Mouse (Mus musculus) cerebellum, postnatal 10 days (tissue): ENCODE measurements around the gene Raet1e.
"Not testable (repeated sequence)": the region's sequence is repeated elsewhere in the genome, so short reads cannot be mapped to it uniquely, and the experiment has no call there.

Source experiments
- DNase-seq, 2 experiments: peaks; one replicate each; pipeline ENCODE4 v3.0.0; 2021; ENCODE audit warnings: mixed read lengths in 2 of 2

Gene Raet1e

DNA sequence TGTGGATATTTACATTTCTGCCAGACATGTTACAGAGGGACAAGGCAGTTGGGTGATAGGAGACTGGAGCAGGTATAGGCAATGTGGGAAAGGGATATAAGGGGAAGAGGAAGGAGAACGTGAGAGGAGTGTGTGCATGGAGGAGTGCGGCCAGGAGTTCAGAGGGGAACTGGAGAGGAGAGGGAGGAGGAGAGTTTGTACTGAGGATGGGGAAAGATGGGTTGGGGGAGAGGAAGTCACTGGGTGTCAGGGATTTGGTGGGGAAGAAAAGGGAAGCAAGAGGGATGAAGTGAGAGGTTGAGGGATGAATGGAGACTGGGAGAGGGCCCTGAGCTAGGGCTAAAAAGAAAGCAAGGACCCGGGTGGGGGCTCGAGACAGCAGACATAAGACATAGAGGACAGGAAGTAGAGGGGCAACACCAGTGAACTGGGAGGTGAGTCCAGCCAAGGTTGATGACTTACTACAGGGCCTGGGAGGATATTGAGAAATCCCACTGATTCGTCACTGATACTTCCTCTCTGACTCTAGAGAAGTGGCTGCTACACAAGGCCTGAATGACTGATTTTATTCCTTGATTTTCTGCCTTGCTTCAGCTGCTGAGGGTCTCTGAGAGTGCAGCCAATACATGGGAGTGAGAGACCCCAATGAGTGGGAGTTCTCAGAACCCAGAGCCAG, 7.1 kb downstream of the Raet1e start:
- not testable (repeated sequence) for DNase-seq

DNA sequence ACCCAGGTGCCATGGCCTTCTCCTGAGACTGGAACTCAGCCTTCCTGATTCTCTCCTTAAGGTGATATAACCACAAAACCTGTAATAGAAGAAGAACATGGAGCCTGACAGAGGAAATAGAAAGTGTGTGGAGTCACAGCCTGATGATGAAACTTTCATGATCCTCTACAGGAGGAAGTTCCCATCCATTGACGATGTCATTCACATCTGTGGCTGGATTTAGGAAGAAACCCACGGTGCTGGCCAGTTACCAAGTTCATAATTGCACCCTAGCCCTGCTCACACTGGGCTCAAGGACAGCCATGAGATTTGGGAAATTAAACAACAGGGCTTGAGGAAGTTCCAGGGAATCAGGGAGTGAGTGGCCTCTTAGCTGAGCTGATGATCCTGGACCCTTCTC, 7.7 kb downstream of the Raet1e start:
- not testable (repeated sequence) for DNase-seq

DNA sequence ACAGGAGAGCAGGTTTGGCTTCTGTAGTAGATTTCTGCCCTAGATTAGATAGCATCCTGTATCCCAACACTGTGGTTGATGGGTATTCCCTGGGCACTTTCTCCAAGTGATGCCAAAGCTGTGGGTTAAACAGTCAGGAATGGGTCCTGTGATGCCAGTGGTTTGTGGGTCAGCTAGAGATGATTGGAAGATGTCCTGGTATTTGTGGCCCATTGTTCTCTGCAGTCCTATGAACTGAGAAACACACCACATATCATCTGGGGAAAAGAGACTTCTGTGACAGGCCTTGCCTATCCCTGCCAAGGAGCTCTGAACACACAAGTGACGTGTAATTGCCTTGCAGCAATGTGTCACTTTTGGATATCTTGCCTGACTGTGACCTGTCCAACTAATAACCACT, 8.7 kb downstream of the Raet1e start:
- DNase-seq, result not testable (repeated sequence)

DNA sequence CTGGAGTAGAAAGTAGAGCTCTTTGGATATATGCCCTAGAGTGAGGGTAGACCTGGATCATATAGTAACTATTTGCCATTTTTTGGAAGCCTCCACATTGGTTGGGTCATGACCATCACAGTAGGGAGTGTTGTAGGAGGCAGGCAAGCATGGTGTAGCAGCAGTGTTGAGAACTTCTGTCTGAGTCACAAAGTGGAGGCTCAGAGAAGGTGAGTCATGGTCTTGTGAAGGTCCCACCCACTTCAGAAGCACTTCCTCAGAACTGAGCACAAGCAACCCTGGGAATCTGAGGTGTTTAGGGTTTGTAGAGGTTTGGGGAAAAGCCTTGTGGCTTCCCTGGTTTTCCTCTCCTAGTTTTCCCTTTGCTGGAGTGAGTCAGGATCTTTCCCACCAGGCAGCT, 10.7 kb downstream of the Raet1e start:
- DNase-seq, result not testable (repeated sequence)

DNA sequence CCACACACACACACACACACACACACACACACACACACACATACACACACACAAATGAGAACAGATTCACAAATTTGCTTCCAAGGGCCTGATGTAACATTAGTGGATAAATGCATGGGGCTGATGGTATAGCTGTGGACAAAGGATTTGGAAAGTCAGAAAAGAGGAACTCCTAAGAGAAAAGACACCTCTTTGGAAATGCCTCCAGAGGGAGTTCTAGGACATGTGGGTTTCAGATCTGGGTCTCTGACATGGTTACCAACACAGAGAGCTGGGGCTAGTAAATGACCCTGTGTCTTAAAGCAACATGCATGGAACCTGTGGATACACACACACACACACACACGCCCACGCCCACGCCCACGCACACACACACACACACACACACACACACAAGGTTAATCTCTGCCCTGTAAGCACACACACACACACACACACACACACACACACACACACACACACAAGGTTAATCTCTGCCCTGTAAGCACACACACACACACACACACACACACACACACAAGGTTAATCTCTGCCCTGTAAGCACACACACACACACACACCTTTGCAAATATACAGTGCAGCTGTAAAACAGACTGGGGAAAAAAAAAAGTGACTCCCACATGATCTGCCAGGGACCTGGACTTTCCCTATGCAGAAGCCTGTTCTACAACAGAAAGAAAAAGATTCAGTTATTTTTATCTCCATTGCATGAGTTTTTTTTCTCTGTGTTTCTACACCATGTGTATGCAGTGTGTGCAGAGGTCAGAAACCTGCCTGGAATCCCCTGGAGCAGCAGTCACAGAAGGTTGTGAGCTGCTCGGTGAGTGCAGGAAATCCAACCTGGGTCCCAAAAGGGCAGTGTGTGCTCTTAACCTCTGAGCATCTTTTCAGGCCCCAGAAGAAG, 14.3 kb downstream of the Raet1e start:
- not testable (repeated sequence) for DNase-seq

DNA sequence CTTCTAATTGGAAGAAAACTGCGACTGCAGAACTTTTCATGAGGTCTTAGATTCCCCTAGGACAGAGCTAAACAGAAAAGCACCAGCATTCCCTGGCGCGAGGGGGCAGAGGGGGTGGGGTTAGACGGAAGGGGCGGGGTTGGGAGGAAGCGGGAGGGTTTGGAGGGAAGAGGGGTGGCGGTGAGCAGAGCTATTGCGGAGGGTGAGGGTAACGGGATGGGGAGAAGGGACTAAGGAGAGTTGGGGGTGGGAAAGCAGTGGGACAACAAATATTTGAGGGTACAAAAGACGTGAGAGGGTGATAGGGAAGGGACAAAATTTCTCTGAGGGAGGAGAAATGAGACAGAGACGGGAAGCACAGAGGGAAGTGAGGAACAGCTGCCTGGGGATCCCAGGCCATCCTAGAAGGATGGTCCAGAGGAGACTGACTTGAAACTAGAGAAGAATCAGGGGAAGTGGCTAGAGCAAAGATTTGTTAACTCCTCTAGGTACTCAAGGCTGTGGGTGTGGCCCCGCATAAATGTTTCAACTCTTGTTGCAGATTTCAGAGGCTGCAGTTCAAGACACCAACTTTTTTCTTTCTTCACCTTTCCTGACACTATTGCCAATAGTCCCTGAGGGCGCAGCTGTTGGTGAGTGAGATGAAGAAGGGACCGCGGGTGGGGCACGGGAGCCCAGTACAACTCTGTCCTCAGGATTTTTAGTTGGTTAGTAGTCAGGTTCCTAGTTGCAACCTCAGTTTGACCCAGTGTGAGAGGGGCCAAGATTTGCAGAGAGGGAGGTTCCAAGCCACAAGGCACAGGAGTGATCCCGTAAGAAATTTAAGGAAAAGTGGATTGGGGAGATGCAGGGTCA, 15.2 kb downstream of the Raet1e start:
- not testable (repeated sequence) for DNase-seq

DNA sequence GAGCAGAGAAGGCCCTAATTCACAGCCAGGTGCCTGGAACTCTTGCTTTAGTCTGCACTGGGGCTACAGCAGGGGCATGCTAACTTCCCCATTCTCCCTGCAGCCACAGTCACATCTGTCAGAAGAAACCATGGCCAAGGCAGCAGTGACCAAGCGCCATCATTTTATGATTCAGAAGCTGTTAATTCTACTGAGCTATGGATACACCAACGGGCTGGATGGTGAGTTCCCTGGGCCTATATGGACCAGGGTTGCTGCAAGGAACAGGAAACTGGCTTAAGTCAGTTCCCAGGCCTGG, 15.8 kb downstream of the Raet1e start:
- DNase-seq, result not testable (repeated sequence)

DNA sequence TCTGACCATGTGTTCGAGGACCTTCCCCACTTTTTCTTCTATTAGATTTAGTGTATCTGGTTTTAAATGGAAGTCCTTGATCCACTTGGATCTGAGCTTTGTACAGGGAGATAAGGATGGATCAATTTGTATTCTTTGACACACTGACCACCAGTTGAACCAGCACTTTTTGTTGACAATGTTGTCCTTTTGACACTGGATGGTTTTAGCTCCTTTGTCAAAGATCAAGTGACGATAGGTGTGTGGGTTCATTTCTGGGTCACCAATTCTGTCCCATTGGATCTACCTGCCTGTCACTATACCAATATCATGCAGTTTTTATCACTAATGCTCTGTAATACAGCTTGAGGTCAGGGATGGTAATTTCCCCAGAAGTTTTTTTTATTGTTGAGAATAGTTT, 18.1 kb downstream of the Raet1e start:
- not testable (repeated sequence) for DNase-seq

DNA sequence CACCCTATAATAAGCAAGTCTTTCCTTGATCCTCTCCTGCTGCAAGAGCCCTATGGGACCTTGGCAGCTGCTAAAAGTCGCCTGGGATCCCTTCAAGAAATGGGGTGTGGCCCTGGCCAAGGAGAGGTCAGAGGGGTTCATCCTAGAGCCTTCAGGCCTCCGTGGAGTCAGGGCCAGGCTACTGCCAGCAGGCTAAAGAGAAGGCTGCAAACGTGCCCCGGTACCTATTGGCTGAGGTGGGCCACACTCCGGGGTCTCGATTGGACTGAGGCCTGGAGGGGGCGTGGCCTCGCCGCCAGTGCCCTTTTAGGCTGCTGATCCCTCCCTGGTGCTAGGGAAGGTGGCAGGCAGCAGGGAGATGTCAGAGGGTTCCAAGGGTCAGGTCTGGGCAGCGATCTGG, 32.7 kb downstream of the Raet1e start:
- DNase-seq, result not testable (repeated sequence)

DNA sequence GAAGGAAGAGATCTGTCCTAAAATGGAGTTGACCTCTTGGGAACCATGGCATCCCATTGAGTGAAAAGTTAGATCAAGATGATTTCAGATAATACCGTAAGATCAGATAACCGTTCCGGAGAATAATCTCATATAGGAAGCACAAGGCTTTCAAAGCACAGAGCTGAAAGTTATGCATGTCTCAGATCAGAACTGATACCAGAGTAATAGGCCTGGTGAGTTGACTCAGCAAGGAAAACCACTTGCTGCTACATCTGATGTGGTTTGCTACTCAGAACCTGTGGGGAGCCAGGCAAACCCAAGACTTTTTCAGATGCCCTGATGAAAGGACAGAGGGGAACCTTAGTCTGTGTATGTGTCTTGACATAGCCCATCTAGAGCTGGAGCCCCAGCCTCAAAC, 43.0 kb downstream of the Raet1e start:
- DNase-seq, result not testable (repeated sequence)

DNA sequence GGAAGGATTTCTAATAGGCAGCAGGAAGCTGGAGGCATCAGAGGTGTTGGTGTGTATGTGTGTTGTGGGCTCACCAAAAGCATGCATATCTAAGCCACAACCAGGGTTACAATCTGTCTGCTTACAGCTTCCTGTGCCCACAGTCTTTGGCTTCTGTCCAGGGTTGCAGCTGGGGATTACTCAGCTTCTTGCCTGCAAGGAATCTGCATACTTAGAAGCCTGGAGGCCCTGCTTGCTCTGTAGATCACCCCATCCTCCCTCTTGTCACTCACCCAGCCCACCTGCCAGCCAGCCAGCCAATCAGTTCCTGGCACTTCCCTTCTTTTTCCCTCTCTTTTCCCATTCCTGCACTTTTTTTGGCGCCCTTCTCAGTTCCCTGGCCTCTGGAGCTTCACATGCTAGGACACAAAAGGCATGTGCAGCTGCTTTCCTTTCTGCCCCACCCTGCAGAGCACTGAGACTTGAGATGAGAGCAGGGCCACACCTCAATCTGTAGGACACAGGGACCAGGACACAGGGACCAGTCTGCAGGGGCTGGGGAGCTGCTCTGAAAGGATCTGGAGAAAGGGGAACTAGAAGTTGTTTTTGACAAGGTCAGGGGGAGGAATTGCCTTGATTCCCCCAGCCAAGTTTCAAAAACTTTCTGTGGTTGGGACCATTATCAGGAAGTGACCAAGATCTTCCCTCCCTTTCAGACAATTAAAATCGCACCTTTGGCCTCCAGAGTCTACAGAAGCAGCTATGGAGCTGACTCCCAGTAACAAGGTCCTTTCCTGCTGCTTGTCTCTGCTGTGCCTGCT, 44.6 kb downstream of the Raet1e start:
- not testable (repeated sequence) for DNase-seq

DNA sequence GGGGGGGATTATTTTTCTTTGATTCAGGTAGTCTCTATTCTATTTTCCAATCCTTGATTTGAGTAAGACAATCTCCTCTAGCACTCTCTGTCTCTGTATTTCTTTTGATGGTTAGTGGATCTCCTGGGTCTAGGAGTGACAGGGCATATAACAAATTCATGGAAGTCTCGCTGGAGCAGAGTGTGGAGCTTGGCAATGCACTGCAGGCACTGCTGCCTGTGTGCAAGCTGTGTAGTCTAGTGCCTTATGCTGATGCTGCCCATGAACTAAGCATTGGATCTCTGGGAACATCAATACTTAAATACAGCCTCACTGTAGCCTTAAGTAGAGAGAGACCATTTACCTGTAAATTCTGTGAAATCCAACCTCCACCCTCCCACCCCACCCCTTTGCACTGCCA, 48.1 kb downstream of the Raet1e start:
- DNase-seq, result not testable (repeated sequence)

DNA sequence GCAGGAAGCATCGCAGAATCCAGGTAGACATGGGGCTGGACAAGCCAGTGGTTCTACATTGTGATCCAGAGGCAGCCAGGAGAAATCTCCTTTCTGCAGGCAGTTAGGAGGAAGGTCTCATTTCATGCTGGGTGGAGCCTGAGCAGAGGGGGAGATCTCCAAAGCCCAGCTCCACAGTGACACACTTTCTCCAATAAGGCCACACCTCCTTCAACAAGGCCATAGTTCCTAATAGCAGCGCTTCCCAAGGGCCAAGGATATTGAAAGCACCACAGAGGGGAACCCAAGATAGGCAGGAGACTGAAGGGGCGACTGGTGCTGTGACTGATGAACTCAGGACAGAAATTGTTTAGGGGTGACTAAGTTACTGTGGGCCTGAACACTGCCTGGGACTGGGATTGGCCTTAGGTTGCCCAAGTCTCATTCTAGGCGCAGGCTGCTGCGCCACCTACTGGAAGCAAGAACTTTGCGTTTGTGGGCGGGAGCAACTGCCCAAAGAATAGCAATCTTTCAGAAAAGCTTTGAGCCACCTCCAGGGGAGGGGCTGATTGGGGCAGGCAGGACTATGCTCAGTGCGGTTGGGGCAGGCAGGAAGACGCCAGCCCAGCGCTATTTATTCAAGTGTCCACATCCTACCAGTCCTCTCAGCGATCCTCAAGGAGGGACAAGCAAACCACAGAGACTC, 53.8 kb downstream of the Raet1e start:
- DNase-seq, result peak; percentile 53 to 61

DNA sequence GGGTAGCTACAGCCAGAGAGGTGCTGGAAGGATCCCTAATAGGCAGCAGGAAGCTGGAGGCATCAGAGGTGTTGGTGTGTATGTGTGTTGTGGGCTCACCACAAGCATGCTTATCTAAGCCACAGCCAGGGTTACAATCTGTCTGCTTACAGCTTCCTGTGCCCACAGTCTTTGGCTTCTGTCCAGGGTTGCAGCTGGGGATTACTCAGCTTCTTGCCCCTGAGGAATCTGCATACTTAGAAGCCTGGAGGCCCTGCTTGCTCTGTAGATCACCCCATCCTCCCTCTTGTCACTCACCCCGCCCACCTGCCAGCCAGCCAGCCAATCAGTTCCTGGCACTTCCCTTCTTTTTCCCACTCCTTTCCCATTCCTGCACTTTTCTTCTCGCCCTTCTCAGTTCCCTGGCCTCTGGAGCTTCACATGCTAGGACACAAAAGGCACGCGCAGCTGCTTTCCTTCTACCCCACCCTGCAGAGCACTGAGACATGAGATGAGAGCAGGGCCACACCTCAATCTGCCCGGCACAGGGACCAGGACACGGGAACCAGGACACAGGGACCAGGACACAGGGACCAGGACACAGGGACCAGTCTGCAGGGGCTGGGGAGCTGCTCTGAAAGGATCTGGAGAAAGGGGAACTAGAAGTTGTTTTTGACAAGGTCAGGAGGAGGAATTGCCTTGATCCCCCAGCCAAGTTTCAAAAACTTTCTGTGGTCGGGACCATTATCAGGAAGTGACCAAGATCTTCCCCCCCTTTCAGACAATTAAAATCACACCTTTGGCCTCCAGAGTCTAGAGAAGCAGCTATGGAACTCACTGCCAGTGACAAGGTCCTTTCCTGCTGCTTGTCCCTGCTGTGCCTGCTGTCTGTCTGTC, 65.3 kb downstream of the Raet1e start:
- DNase-seq, result peak in 1 of 2 experiments; percentile 17

DNA sequence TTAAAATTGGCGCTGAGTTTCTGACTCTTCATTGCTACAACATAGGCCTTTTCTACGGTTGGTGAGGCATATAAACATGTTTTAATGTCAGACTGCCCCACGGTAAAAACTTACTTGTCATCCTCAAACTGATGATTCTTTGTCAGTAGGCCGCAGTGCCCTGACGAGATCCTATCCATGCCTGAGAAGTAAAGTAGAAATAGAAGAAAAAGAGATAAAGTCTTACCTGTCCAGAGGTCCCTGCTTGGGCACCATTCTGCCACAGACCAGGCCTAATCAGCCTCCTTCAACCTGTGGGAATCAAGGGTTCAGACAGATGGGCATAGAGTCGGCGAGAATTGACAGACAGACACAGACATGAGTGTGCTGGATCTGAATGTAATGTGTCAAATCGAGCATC, 106.7 kb downstream of the Raet1e start:
- no peak for DNase-seq

DNA sequence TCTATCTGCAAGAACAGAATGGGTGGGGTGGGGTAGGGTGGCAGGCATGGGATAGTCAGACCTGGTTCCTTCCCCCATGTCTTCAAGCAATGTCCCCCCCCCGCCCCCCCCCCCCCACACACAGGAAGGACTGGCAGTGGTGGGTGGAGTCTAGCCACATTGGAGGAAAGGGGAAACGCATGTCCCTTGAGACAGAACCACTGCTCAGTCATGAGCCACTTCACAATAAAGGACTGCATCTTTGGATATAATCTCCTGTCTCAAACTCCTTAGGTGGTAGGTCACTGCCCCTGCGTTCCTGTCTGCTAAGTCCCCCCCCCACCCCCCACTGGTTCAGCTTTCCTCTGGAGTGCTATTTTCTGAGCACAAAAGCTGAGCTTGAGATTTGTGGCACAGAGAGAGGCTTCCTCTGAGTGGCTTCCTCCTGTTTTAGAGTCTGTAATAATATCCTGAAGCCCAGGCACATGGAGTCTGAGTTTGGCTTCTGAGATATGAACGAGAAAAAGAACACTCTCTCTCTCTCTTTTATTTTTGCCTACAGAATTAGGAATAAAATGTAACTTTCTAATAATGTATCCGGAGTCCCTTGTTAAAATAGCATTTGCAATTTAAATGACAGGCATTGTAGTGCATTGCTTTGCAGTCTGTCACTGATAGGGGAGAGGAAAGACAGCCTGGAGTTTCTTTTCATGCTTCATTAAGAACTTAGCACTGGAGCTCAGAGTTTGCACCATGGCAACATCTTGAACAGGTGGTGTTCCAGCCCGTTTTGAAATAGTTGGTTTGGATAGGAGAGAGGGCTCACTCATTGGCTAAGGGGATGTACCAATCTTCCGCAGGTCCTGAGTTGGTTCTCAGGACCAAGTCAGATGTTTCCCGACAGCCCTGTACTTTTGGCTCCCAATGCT, 112.8 kb downstream of the Raet1e start:
- DNase-seq, result not testable (repeated sequence)

DNA sequence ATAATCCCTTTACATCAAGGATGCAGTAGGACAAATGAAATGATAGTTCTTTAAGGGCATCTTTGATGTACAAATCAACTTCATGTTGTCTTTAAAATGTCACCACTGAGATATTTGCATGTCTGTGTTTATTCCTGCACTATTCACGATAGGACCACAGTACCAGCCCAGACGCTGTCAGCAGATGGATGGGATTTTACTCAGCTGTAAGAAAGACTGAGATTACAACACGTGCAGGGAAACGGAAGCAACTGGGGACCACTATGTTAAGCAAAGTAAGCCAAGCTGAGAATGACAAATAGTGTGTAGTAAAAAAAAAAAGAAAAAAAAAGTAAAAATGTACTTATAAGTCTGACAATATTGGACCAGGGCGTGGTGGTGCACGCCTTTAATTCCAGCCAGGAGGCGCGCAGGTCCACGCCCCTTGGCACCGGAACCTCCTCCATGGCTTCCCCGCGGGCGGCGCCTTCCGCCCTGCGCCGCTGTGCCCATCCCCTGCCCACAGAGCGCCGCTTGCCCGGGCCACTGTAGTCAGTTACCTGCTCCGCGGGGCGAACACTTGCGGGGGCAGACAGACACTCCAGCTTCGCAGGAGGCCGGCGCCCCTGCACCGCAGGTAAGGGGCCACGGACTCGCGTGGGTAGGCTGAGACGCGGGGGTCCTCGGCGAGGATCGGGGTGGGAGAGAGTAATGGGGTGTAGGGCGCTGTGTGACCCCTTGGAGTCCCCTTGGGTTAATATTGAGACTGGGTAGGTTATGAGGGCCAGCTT, 114.7 kb downstream of the Raet1e start:
- DNase-seq, result peak; percentile 23 to 37

DNA sequence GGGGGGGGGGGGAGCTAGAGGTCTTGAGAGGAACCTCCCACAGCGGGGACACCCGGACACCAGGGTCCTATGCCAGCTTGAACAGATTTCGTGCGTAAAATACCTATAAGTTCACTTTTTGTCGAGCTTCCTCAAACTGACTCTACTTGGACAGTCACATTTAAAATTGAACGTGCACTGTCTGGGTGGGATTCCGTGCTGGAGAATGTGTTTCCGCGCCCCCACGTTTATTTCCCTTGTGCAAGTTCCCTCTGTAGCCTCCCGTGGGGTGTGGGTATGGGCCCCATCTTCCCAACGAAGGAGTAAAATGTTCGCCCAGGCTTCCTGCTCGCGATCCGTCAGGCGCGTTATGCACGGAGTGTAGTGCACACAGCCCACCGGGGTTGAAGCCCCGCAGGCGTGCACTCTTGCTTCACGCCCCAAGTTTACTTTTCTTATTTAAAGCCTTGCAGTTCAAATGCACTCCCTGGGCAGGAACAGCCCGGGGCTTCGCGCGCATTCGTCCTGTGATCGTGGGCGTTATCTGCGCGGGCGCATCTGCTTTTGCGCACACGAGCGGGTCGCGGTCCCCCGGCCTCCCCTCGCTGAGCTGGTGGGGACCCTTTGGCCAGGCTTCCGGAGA, 115.4 kb downstream of the Raet1e start:
- peak; percentile 1 for DNase-seq
